Mouse (Mus musculus) hindbrain, embryonic 14.5 days (tissue): ENCODE measurements around the gene Tmem56. TPM values are rescaled to one million over a fixed set of nuclear protein-coding genes. Genes with fewer than 3 reads are reported as not detected.

ENCODE experiments used
- ATAC-seq: fragments of 200-750 bp; cut with Nextera tagmentation; 2 replicates; pipeline ENCODE4 v1.8.0; 2017; ENCODE audit warnings: moderate number of reproducible peaks, mild to moderate bottlenecking, moderate TSS enrichment, moderate library complexity; ENCODE audit not compliant: low FRiP score
- DNase-seq: peaks from one replicate; pipeline ENCODE4 v3.0.0-alpha.2; 2015; ENCODE audit warnings: low spot score
- H3K27ac ChIP-seq: fragments of 300-500 bp; sonication (generic); 2 replicates; pipeline ENCODE4 v1.5.1; 2014; ENCODE audit warnings: mild to moderate bottlenecking, moderate library complexity
- H3K27me3 ChIP-seq: fragments of 300-500 bp; sonication (generic); 2 replicates; pipeline ENCODE4 v1.6.1; 2014; ENCODE audit warnings: mild to moderate bottlenecking, low read length, mixed read lengths; ENCODE audit not compliant: control insufficient read depth, insufficient read depth
- H3K36me3 ChIP-seq: fragments of 300-500 bp; sonication (generic); replicated peaks from 2 replicates; pipeline ENCODE4 v1.6.1; 2014; ENCODE audit not compliant: control insufficient read depth, insufficient read depth
- H3K4me1 ChIP-seq: fragments of 300-500 bp; sonication (generic); replicated peaks from 2 replicates; pipeline ENCODE4 v1.6.1; 2014; ENCODE audit warnings: antibody characterized with exemption, low read length, mixed read lengths; ENCODE audit not compliant: control insufficient read depth, insufficient read depth
- H3K4me2 ChIP-seq: fragments of 300-500 bp; sonication (generic); replicated peaks from 2 replicates; pipeline ENCODE4 v1.6.1; 2014; ENCODE audit warnings: mild to moderate bottlenecking, moderate library complexity
- H3K4me3 ChIP-seq: fragments of 300-500 bp; sonication (generic); replicated peaks from 2 replicates; pipeline ENCODE4 v1.5.1; 2014; ENCODE audit warnings: mild to moderate bottlenecking, low read length
- H3K9ac ChIP-seq: fragments of 300-500 bp; sonication (generic); 2 replicates; pipeline ENCODE4 v1.6.1; 2014
- H3K9me3 ChIP-seq: fragments of 300-500 bp; sonication (generic); 2 replicates; pipeline ENCODE4 v1.6.1; 2016; ENCODE audit warnings: low read length; ENCODE audit not compliant: control insufficient read depth
- WGBS: fragments of 180-500 bp; shearing (Covaris S2); extraction: QIAGEN DNeasy Blood & Tissue Kit; methylation state at CpG from one replicate; pipeline ENCODE4 v1.1.7; 2014; 5-methylcytosine and 5-hydroxymethylcytosine counted together
- polyA plus RNA-seq: library from polyadenylated mRNA; unstranded; fragments of >200 nt; fragmentation: Nextera tagmentation; extraction: Ambion mirVana; gene quantifications from 2 replicates; pipeline ENCODE4 v1.2.1, GENCODE M21; 2014

The Tmem56 gene
- polyA plus RNA-seq, 1 experiment from 2014 or later, result 4.3 TPM

GRCm38 (mm10) chr3:121221987-121222386 is 60.9 kb downstream of the Tmem56 start:
- Histone ChIP-seq H3K4me1 (no peaks in the 10 kb centered on the region), H3K36me3 (no peaks in the 10 kb centered on the region), H3K4me2 (no peak overlapping the region), H3K4me3 (no peak overlapping the region), H3K27ac (no peak overlapping the region), H3K27me3 (no peaks in the 10 kb centered on the region), H3K9ac (no peak overlapping the region), H3K9me3 (no peaks in the 10 kb centered on the region)
- WGBS, result 85% methylated on average over 7 of the region's 7 CpGs
- DNase-seq, result no peak
- ATAC-seq, result no peak

GRCm38 (mm10) chr3:121217011-121217410 is 65.9 kb downstream of the Tmem56 start:
- DNase-seq, result no peak
- Histone ChIP-seq H3K4me1 (no peaks in the 10 kb centered on the region), H3K27me3 (no peaks in the 10 kb centered on the region), H3K36me3 (no peaks in the 10 kb centered on the region), H3K4me2 (no peak overlapping the region), H3K9me3 (no peaks in the 10 kb centered on the region), H3K9ac (no peak overlapping the region), H3K27ac (no peak overlapping the region), H3K4me3 (no peak overlapping the region)
- WGBS, result 88% methylated on average over 6 of the region's 6 CpGs
- no peak for ATAC-seq

- no peaks in the 10 kb centered on the region for H3K27me3 ChIP-seq
- ATAC-seq, result no peak
- H3K9ac ChIP-seq, result no peak overlapping the region
- no peak for DNase-seq
- WGBS, result 80% methylated on average over 3 of the region's 3 CpGs
- H3K4me2 ChIP-seq, result no peak overlapping the region
- H3K4me3 ChIP-seq, result no peak overlapping the region
- H3K36me3 ChIP-seq, result no peaks in the 10 kb centered on the region
- no peaks in the 10 kb centered on the region for H3K4me1 ChIP-seq
- no peaks in the 10 kb centered on the region for H3K9me3 ChIP-seq
- no peak overlapping the region for H3K27ac ChIP-seq
Measured at GRCm38 (mm10) chr3:121213501-121213900, 69.4 kb downstream of the Tmem56 start.

- no peak overlapping the region for H3K9ac ChIP-seq
- no peak for ATAC-seq
- no peaks in the 10 kb centered on the region for H3K9me3 ChIP-seq
- no peaks in the 10 kb centered on the region for H3K27me3 ChIP-seq
- H3K27ac ChIP-seq, result no peak overlapping the region
- no peak overlapping the region for H3K4me3 ChIP-seq
- no peaks in the 10 kb centered on the region for H3K4me1 ChIP-seq
- DNase-seq, result no peak
- WGBS, result 61% methylated on average over 1 of the region's 1 CpGs
- H3K4me2 ChIP-seq, result no peak overlapping the region
- no peaks in the 10 kb centered on the region for H3K36me3 ChIP-seq
Measured at GRCm38 (mm10) chr3:121212156-121212555, 70.7 kb downstream of the Tmem56 start.

GRCm38 (mm10) chr3:121208994-121209393 is 73.9 kb downstream of the Tmem56 start:
- H3K9ac ChIP-seq, result no peak overlapping the region
- H3K36me3 ChIP-seq, result no peaks in the 10 kb centered on the region
- no peaks in the 10 kb centered on the region for H3K9me3 ChIP-seq
- no peak overlapping the region for H3K27ac ChIP-seq
- DNase-seq (no peak), ATAC-seq (no peak)
- H3K4me1 ChIP-seq, result 0 out of 2 replicates have a peak, but pooled peaks cover 2% of the 10 kb centered on the region
- 97% methylated on average over 5 of the region's 5 CpGs for WGBS
- no peak overlapping the region for H3K4me3 ChIP-seq
- no peak overlapping the region for H3K4me2 ChIP-seq
- no peaks in the 10 kb centered on the region for H3K27me3 ChIP-seq

- H3K4me2 ChIP-seq, result no peak overlapping the region
- H3K4me1 ChIP-seq, result 0 out of 2 replicates have a peak, but pooled peaks cover 5% of the 10 kb centered on the region
- no peak for DNase-seq
- H3K9me3 ChIP-seq, result no peaks in the 10 kb centered on the region
- H3K4me3 ChIP-seq, result no peak overlapping the region
- H3K9ac ChIP-seq, result no peak overlapping the region
- no peaks in the 10 kb centered on the region for H3K36me3 ChIP-seq
- H3K27ac ChIP-seq, result no peak overlapping the region
- no peak for ATAC-seq
- no peaks in the 10 kb centered on the region for H3K27me3 ChIP-seq
- WGBS, result 93% methylated on average over 19 of the region's 19 CpGs
Measured at GRCm38 (mm10) chr3:121206202-121206882, 76.6 kb downstream of the Tmem56 start.

GRCm38 (mm10) chr3:121202638-121203037 is 80.3 kb downstream of the Tmem56 start:
- Histone ChIP-seq H3K36me3 (no peaks in the 10 kb centered on the region), H3K4me2 (no peak overlapping the region), H3K9ac (no peak overlapping the region), H3K27me3 (no peaks in the 10 kb centered on the region), H3K27ac (no peak overlapping the region), H3K4me1 (0 out of 2 replicates have a peak, but pooled peaks cover 5% of the 10 kb centered on the region), H3K4me3 (no peak overlapping the region), H3K9me3 (no peaks in the 10 kb centered on the region)
- ATAC-seq (no peak), DNase-seq (no peak)
- 88% methylated on average over 2 of the region's 2 CpGs for WGBS

GRCm38 (mm10) chr3:121201012-121201747 is 81.7 kb downstream of the Tmem56 start:
- DNase-seq (no peak), ATAC-seq (no peak)
- 0 out of 2 replicates have a peak, but pooled peaks cover 5% of the 10 kb centered on the region for H3K4me1 ChIP-seq
- no peak overlapping the region for H3K4me3 ChIP-seq
- no peak overlapping the region for H3K27ac ChIP-seq
- H3K9ac ChIP-seq, result no peak overlapping the region
- H3K4me2 ChIP-seq, result no peak overlapping the region
- H3K36me3 ChIP-seq, result no peaks in the 10 kb centered on the region
- H3K9me3 ChIP-seq, result no peaks in the 10 kb centered on the region
- H3K27me3 ChIP-seq, result no peaks in the 10 kb centered on the region
- WGBS, result 64% methylated on average over 11 of the region's 11 CpGs

- H3K36me3 ChIP-seq, result no peaks in the 10 kb centered on the region
- no peaks in the 10 kb centered on the region for H3K4me1 ChIP-seq
- WGBS, result 82% methylated on average over 2 of the region's 2 CpGs
- no peak overlapping the region for H3K27ac ChIP-seq
- no peak overlapping the region for H3K9ac ChIP-seq
- no peaks in the 10 kb centered on the region for H3K27me3 ChIP-seq
- H3K4me2 ChIP-seq, result no peak overlapping the region
- no peak overlapping the region for H3K4me3 ChIP-seq
- no peak for ATAC-seq
- H3K9me3 ChIP-seq, result no peaks in the 10 kb centered on the region
- DNase-seq, result no peak
Measured at GRCm38 (mm10) chr3:121189199-121189598, 93.7 kb downstream of the Tmem56 start.
